Mouse (Mus musculus) thymus, adult 2 months (tissue): ENCODE measurements around the gene Fam160a1. TPM values are rescaled to one million over a fixed set of nuclear protein-coding genes. Genes with fewer than 3 reads are reported as not detected.

Source experiments
- DNase-seq: peaks from one replicate; pipeline ENCODE4 v3.0.0; 2021
- H3K27ac ChIP-seq: fragments of 200-500 bp; 2 replicates; pipeline ENCODE4 v1.5.1; 2012; ENCODE audit warnings: low read length, control low read depth; ENCODE audit not compliant: control insufficient read depth, insufficient read depth
- H3K27me3 ChIP-seq: fragments of 200-500 bp; 2 replicates; pipeline ENCODE4 v1.6.1; 2012; ENCODE audit warnings: mild to moderate bottlenecking, low read length, moderate library complexity, mixed read lengths; ENCODE audit not compliant: control insufficient read depth, insufficient read depth
- H3K36me3 ChIP-seq: fragments of 200-500 bp; 2 replicates; pipeline ENCODE4 v1.6.1; 2012; ENCODE audit warnings: mild to moderate bottlenecking, low read length, moderate library complexity; ENCODE audit not compliant: control insufficient read depth, insufficient read depth
- H3K4me1 ChIP-seq: fragments of 200-500 bp; replicated peaks from 2 replicates; pipeline ENCODE4 v1.6.1; 2012; ENCODE audit warnings: low read length; ENCODE audit not compliant: control insufficient read depth, insufficient read depth
- H3K4me3 ChIP-seq: fragments of 200-500 bp; 2 replicates; pipeline ENCODE4 v1.5.1; 2012; ENCODE audit warnings: mild to moderate bottlenecking, low read length, control low read depth, moderate library complexity; ENCODE audit not compliant: control insufficient read depth, insufficient read depth
- CTCF ChIP-seq: fragments of 200-500 bp; IDR thresholded peaks from 2 replicates; pipeline ENCODE4 v1.5.1; 2012; ENCODE audit warnings: mild to moderate bottlenecking, control low read depth, low read length, moderate library complexity, borderline replicate concordance; ENCODE audit not compliant: control insufficient read depth, poor library complexity, insufficient read depth; ENCODE audit errors: extremely low read depth
- POLR2A ChIP-seq: fragments of 200-500 bp; IDR thresholded peaks from 2 replicates; pipeline ENCODE4 v1.6.1; 2012; ENCODE audit warnings: mild to moderate bottlenecking, low read length, control low read depth, moderate library complexity; ENCODE audit not compliant: control insufficient read depth, poor library complexity, insufficient read depth; ENCODE audit errors: extremely low read depth
- WGBS: fragments of 180-500 bp; shearing (Covaris S2); methylation state at CpG from one replicate; pipeline ENCODE4 v1.1.7; 2018; 5-methylcytosine and 5-hydroxymethylcytosine counted together
- polyA plus RNA-seq: library from polyadenylated mRNA; depleted of rRNA; stranded (reverse); fragments of >200 nt; gene quantifications from 2 replicates; pipeline ENCODE4 v1.2.3, GENCODE M21; 2012

Gene Fam160a1
- polyA plus RNA-seq, 1 experiment, result 5.4 TPM

- Histone ChIP-seq H3K4me1 (no peaks in the 10 kb centered on the region), H3K27me3 (no peaks in the 10 kb centered on the region), H3K4me3 (no peak overlapping the region), H3K27ac (no peak overlapping the region), H3K36me3 (no peaks in the 10 kb centered on the region)
- no peak for TF ChIP-seq CTCF
- no peak for TF ChIP-seq POLR2A
- WGBS, result 86% methylated on average over 3 of the region's 3 CpGs
- DNase-seq, result no peak
These were observed 75.3 kb downstream of the Fam160a1 start for GRCm38 (mm10) chr3:85741767-85742166.

GRCm38 (mm10) chr3:85738591-85738990 lies 78.5 kb downstream of the Fam160a1 start:
- no peak for DNase-seq
- no peak overlapping the region for H3K4me3 ChIP-seq
- H3K27me3 ChIP-seq, result no peaks in the 10 kb centered on the region
- TF ChIP-seq POLR2A (no peak), CTCF (no peak)
- no peaks in the 10 kb centered on the region for H3K4me1 ChIP-seq
- WGBS, result 89% methylated on average over 3 of the region's 3 CpGs
- H3K36me3 ChIP-seq, result no peaks in the 10 kb centered on the region
- no peak overlapping the region for H3K27ac ChIP-seq

DNA sequence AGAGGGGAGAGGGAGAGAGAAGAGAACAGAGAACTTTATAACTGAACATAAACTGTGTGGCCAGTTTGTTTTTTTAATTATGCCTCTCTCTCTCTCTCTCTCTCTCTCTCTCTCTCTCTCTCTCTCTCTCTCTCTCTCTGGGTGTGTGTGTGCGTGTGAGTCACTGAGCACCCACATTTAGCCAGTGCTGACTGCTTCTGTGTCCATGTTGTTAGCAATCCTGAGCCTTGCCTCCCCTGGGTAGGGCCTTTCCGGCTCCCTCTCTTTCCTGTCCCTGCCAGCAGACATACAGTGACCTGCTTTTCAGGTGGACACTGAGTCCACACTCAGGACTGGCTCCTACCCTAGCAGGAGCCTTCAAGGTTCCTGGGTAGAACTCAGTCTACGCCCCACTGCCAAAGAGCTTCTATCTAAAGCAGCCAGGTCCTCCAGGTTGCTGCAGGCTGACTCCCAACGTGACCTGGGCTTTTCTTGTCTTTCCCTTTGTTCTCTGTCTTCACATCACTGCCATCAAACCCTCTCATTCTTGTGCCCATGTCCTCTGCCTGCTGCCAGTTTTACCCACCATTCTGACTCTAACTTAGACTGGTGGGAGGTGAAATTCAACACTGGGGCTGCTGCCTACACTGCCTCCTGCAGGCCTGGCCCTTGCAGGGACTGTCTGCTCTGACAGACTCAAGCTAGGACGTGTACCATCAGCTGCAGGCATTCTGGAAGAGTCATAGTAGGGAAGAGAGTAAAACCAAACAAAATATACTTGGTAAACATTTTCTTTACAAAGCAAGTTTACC lies 83.0 kb downstream of the Fam160a1 start:
- H3K36me3 ChIP-seq, result no peaks in the 10 kb centered on the region
- no peak overlapping the region for H3K4me3 ChIP-seq
- no peak for DNase-seq
- TF ChIP-seq CTCF (no peak), POLR2A (no peak)
- H3K4me1 ChIP-seq, result no peaks in the 10 kb centered on the region
- H3K27me3 ChIP-seq, result no peaks in the 10 kb centered on the region
- H3K27ac ChIP-seq, result no peak overlapping the region
- 90% methylated on average over 5 of the region's 5 CpGs for WGBS

GRCm38 (mm10) chr3:85727171-85727570 lies 89.9 kb downstream of the Fam160a1 start:
- 63% methylated on average over 2 of the region's 2 CpGs for WGBS
- no peaks in the 10 kb centered on the region for H3K36me3 ChIP-seq
- no peak overlapping the region for H3K27ac ChIP-seq
- no peaks in the 10 kb centered on the region for H3K27me3 ChIP-seq
- no peaks in the 10 kb centered on the region for H3K4me1 ChIP-seq
- TF ChIP-seq POLR2A (no peak), CTCF (no peak)
- no peak for DNase-seq
- no peak overlapping the region for H3K4me3 ChIP-seq

DNA sequence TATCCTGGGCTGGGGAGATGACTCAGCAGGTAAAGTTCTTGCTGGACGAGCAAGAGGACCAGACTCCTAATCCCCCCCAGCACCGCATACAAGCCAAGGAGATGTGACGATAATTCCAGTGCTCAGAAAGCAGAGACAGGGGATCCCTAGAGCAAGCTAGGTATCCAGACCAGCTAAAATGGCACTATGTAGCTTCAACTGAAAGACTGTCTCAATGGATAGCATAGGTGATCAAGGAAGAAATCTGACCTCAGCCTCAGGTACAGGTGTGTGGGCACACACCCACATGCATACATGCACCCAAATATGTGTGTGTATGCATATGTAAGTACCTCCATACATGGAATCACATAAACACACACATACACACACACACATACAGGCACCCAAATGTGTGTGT lies 91.1 kb downstream of the Fam160a1 start:
- no peak for DNase-seq
- no peaks in the 10 kb centered on the region for H3K36me3 ChIP-seq
- H3K4me1 ChIP-seq, result no peaks in the 10 kb centered on the region
- H3K27ac ChIP-seq, result no peak overlapping the region
- TF ChIP-seq CTCF (no peak), POLR2A (no peak)
- no peak overlapping the region for H3K4me3 ChIP-seq
- WGBS, result 94% methylated on average over 3 of the region's 3 CpGs
- no peaks in the 10 kb centered on the region for H3K27me3 ChIP-seq

GRCm38 (mm10) chr3:85725110-85725509 lies 92.0 kb downstream of the Fam160a1 start:
- DNase-seq, result no peak
- Histone ChIP-seq H3K4me3 (no peak overlapping the region), H3K27ac (no peak overlapping the region), H3K36me3 (no peaks in the 10 kb centered on the region), H3K27me3 (no peaks in the 10 kb centered on the region), H3K4me1 (no peaks in the 10 kb centered on the region)
- no peak for TF ChIP-seq POLR2A
- TF ChIP-seq CTCF, result no peak
- WGBS, result 76% methylated on average over 2 of the region's 2 CpGs
